Mouse (Mus musculus) neural tube, embryonic 11.5 days (tissue): Measurements from ENCODE around the gene Mid1. TPM values are rescaled to one million over a fixed set of nuclear protein-coding genes. Genes with fewer than 3 reads are reported as not detected.
A peak's percentile ranks its signal among the peaks of the same experiment; 100 is the strongest.

Experiments
- ATAC-seq: fragments of 200-750 bp; cut with Nextera tagmentation; 2 replicates; pipeline ENCODE4 v1.8.0; 2017; ENCODE audit warnings: moderate number of reproducible peaks, mild to moderate bottlenecking, moderate TSS enrichment, moderate library complexity; ENCODE audit not compliant: insufficient read depth, low FRiP score, low TSS enrichment
- DNase-seq: peaks from one replicate; pipeline ENCODE4 v3.0.0-alpha.2; 2015; ENCODE audit warnings: low spot score
- H3K27ac ChIP-seq: fragments of 300-500 bp; sonication (generic); 2 replicates; pipeline ENCODE4 v1.5.1; 2014; ENCODE audit warnings: low read depth, mild to moderate bottlenecking, low read length
- H3K27me3 ChIP-seq: fragments of 300-500 bp; sonication (generic); 2 replicates; pipeline ENCODE4 v1.6.1; 2014; ENCODE audit warnings: mild to moderate bottlenecking, low read length, mixed read lengths; ENCODE audit not compliant: control insufficient read depth, insufficient read depth
- H3K36me3 ChIP-seq: fragments of 300-500 bp; sonication (generic); 2 replicates; pipeline ENCODE4 v1.6.1; 2014; ENCODE audit warnings: mild to moderate bottlenecking, low read length, moderate library complexity, mixed read lengths; ENCODE audit not compliant: control insufficient read depth, insufficient read depth
- H3K4me1 ChIP-seq: fragments of 300-500 bp; sonication (generic); 2 replicates; pipeline ENCODE4 v1.6.1; 2014; ENCODE audit warnings: low read length, mixed read lengths; ENCODE audit not compliant: control insufficient read depth, insufficient read depth
- H3K4me2 ChIP-seq: fragments of 300-500 bp; sonication (generic); 2 replicates; pipeline ENCODE4 v1.6.1; 2014; ENCODE audit warnings: low read depth, mild to moderate bottlenecking, moderate library complexity
- H3K4me3 ChIP-seq: fragments of 300-500 bp; sonication (generic); 2 replicates; pipeline ENCODE4 v1.5.1; 2014; ENCODE audit warnings: low read depth, low read length
- H3K9ac ChIP-seq: fragments of 300-500 bp; sonication (generic); 2 replicates; pipeline ENCODE4 v1.6.1; 2014; ENCODE audit warnings: mild to moderate bottlenecking, low read length
- H3K9me3 ChIP-seq: fragments of 300-500 bp; sonication (generic); 2 replicates; pipeline ENCODE4 v1.6.1; 2016; ENCODE audit warnings: low read length; ENCODE audit not compliant: control insufficient read depth
- WGBS: fragments of 180-500 bp; shearing (Covaris S2); extraction: QIAGEN DNeasy Blood & Tissue Kit; methylation state at CpG from one replicate; pipeline ENCODE4 v1.1.7; 2014; 5-methylcytosine and 5-hydroxymethylcytosine counted together
- polyA plus RNA-seq: library from polyadenylated mRNA; unstranded; fragments of >200 nt; fragmentation: Nextera tagmentation; extraction: Ambion mirVana; gene quantifications from 2 replicates; pipeline ENCODE4 v1.2.1, GENCODE M21; 2014

Gene Mid1
- polyA plus RNA-seq = 9.9 and 12.7 TPM in 2 replicates

- WGBS = 18% methylated on average over 10 of the region's 10 CpGs
- no peak within 1 kb of the TSS for H3K27ac ChIP-seq
Observed at GRCm38 (mm10) chrX:169685131-169685530, at the start of gene Mid1. TSS of gene Mid1 (plus strand) at chrX:169685199.

GRCm38 (mm10) chrX:169673056-169673455 is 11.9 kb upstream of the Mid1 start:
- no peak overlapping the region for H3K4me3 ChIP-seq
- no peaks in the 10 kb centered on the region for H3K36me3 ChIP-seq
- H3K27me3 ChIP-seq = no peaks in the 10 kb centered on the region

More at GRCm38 (mm10) chrX:169685131-169685530, at the start of gene Mid1:
- H3K27me3 ChIP-seq = peaks cover 5% of the 10 kb centered on the region; the same call in 1 of the 2 replicates
- no peaks in the 10 kb centered on the region for H3K4me1 ChIP-seq
- H3K9me3 ChIP-seq = no peaks in the 10 kb centered on the region
- peak within 1 kb of the TSS; percentile 38 for H3K4me2 ChIP-seq
- no peaks in the 10 kb centered on the region for H3K36me3 ChIP-seq
- DNase-seq = peak; percentile 13
- no peak within 1 kb of the TSS for H3K9ac ChIP-seq
- no peak for ATAC-seq
- H3K4me3 ChIP-seq = no peak within 1 kb of the TSS

GRCm38 (mm10) chrX:169676313-169676712 is 8.7 kb upstream of the Mid1 start:
- ATAC-seq (no peak), DNase-seq (no peak)
- Histone ChIP-seq H3K4me3 (no peak overlapping the region), H3K27me3 (no peaks in the 10 kb centered on the region), H3K4me1 (no peaks in the 10 kb centered on the region), H3K27ac (no peak overlapping the region), H3K36me3 (no peaks in the 10 kb centered on the region), H3K4me2 (no peak overlapping the region), H3K9me3 (no peaks in the 10 kb centered on the region), H3K9ac (no peak overlapping the region)
- WGBS = 68% methylated on average over 4 of the region's 4 CpGs

More at GRCm38 (mm10) chrX:169673056-169673455, 11.9 kb upstream of the Mid1 start:
- Histone ChIP-seq H3K9ac (no peak overlapping the region), H3K27ac (no peak overlapping the region), H3K4me1 (no peaks in the 10 kb centered on the region), H3K9me3 (no peaks in the 10 kb centered on the region), H3K4me2 (no peak overlapping the region)
- ATAC-seq (no peak), DNase-seq (no peak)

- peak overlapping the region; percentile 38; the same call in 1 of the 2 replicates for H3K4me2 ChIP-seq
- no peak overlapping the region for H3K27ac ChIP-seq
- H3K36me3 ChIP-seq = no peaks in the 10 kb centered on the region
- 55% methylated on average over 8 of the region's 8 CpGs for WGBS
- H3K4me3 ChIP-seq = no peak overlapping the region
- ATAC-seq = no peak
- no peaks in the 10 kb centered on the region for H3K9me3 ChIP-seq
- H3K4me1 ChIP-seq = no peaks in the 10 kb centered on the region
- no peak overlapping the region for H3K9ac ChIP-seq
- no peak for DNase-seq
- H3K27me3 ChIP-seq = peaks cover 5% of the 10 kb centered on the region; the same call in 1 of the 2 replicates
Observed at GRCm38 (mm10) chrX:169685731-169686130, 732 bp downstream of the Mid1 start.

- Histone ChIP-seq H3K27ac (no peak overlapping the region), H3K4me3 (no peak overlapping the region), H3K9me3 (no peaks in the 10 kb centered on the region), H3K27me3 (peaks cover 5% of the 10 kb centered on the region; the same call in 1 of the 2 replicates), H3K4me2 (no peak overlapping the region), H3K9ac (no peak overlapping the region), H3K4me1 (no peaks in the 10 kb centered on the region), H3K36me3 (no peaks in the 10 kb centered on the region)
- DNase-seq = no peak
- no peak for ATAC-seq
- WGBS = 76% methylated on average over 2 of the region's 2 CpGs
Observed at GRCm38 (mm10) chrX:169691217-169691616, 6.2 kb downstream of the Mid1 start.

- WGBS = 77% methylated on average over 2 of the region's 2 CpGs
- no peaks in the 10 kb centered on the region for H3K36me3 ChIP-seq
- H3K4me1 ChIP-seq = no peaks in the 10 kb centered on the region
- H3K9me3 ChIP-seq = no peaks in the 10 kb centered on the region
- ATAC-seq (no peak), DNase-seq (no peak)
- H3K27ac ChIP-seq = no peak overlapping the region
- peaks cover 5% of the 10 kb centered on the region; the same call in 1 of the 2 replicates for H3K27me3 ChIP-seq
- no peak overlapping the region for H3K4me2 ChIP-seq
- no peak overlapping the region for H3K4me3 ChIP-seq
- no peak overlapping the region for H3K9ac ChIP-seq
Observed at GRCm38 (mm10) chrX:169691675-169692074, 6.7 kb downstream of the Mid1 start.

GRCm38 (mm10) chrX:169692225-169692909 is 7.4 kb downstream of the Mid1 start:
- Histone ChIP-seq H3K9me3 (no peaks in the 10 kb centered on the region), H3K9ac (no peak overlapping the region), H3K4me3 (no peak overlapping the region), H3K4me1 (no peaks in the 10 kb centered on the region), H3K27me3 (0 out of 2 replicates have a peak, but pooled peaks cover 5% of the 10 kb centered on the region), H3K27ac (no peak overlapping the region), H3K36me3 (no peaks in the 10 kb centered on the region), H3K4me2 (no peak overlapping the region)
- WGBS = 72% methylated on average over 6 of the region's 6 CpGs
- DNase-seq (no peak), ATAC-seq (no peak)

- H3K4me3 ChIP-seq = no peak overlapping the region
- H3K4me1 ChIP-seq = no peaks in the 10 kb centered on the region
- no peak overlapping the region for H3K4me2 ChIP-seq
- DNase-seq (no peak), ATAC-seq (no peak)
- no peak overlapping the region for H3K9ac ChIP-seq
- no peak overlapping the region for H3K27ac ChIP-seq
- peaks cover under 1% of the 10 kb centered on the region; the same call in 1 of the 2 replicates for H3K27me3 ChIP-seq
- H3K36me3 ChIP-seq = no peaks in the 10 kb centered on the region
- WGBS = 84% methylated on average over 2 of the region's 2 CpGs
- no peaks in the 10 kb centered on the region for H3K9me3 ChIP-seq
Observed at GRCm38 (mm10) chrX:169704016-169704602, 19.1 kb downstream of the Mid1 start.

- Histone ChIP-seq H3K9ac (no peak overlapping the region), H3K9me3 (no peaks in the 10 kb centered on the region), H3K4me3 (no peak overlapping the region), H3K4me2 (no peak overlapping the region), H3K36me3 (no peaks in the 10 kb centered on the region), H3K27ac (no peak overlapping the region), H3K27me3 (0 out of 2 replicates have a peak, but pooled peaks cover 2% of the 10 kb centered on the region), H3K4me1 (no peaks in the 10 kb centered on the region)
- 100% methylated on average over 1 of the region's 1 CpGs for WGBS
- DNase-seq (no peak), ATAC-seq (no peak)
Observed at GRCm38 (mm10) chrX:169723511-169723910, 38.5 kb downstream of the Mid1 start.
